Mouse (Mus musculus): ENCODE data around the gene Nosip.
"Not testable (repeated sequence)": the region's sequence is repeated elsewhere in the genome, so short reads cannot be mapped to it uniquely, and the experiment has no call there.

Gene Nosip

GRCm38 (mm10) chr7:45119780-45120709 lies 57.8 kb downstream of the Nosip start:
- DNase-seq = no peak

GRCm38 (mm10) chr7:45121404-45121803 lies 59.2 kb downstream of the Nosip start:
- peak; percentile 78 for DNase-seq

GRCm38 (mm10) chr7:45121966-45122365 lies 59.7 kb downstream of the Nosip start:
- DNase-seq = no peak

- no peak for DNase-seq
These were observed 60.4 kb downstream of the Nosip start for GRCm38 (mm10) chr7:45122561-45123185.

GRCm38 (mm10) chr7:45123186-45123570 lies 60.9 kb downstream of the Nosip start:
- DNase-seq = no peak

GRCm38 (mm10) chr7:45124224-45125143 lies 62.3 kb downstream of the Nosip start, which contains the start of gene Rps11:
Rps11 (minus strand) TSS chr7:45124439.
- DNase-seq = peak; percentile 99

- DNase-seq = no peak
These were observed 62.9 kb downstream of the Nosip start for GRCm38 (mm10) chr7:45125144-45125600.

GRCm38 (mm10) chr7:45125649-45126048 lies 63.4 kb downstream of the Nosip start:
- not testable (repeated sequence) for DNase-seq

GRCm38 (mm10) chr7:45126147-45126843 lies 64.1 kb downstream of the Nosip start:
- no peak for DNase-seq

GRCm38 (mm10) chr7:45126844-45127699 lies 64.8 kb downstream of the Nosip start:
- DNase-seq = no peak

Data from kidney, postnatal 14 days (tissue).